Mouse (Mus musculus): ENCODE data around the gene Abcd3. TPM values are rescaled to one million over a fixed set of nuclear protein-coding genes. Genes with fewer than 3 reads are reported as not detected.
"Not testable (repeated sequence)": the region's sequence is repeated elsewhere in the genome, so short reads cannot be mapped to it uniquely, and the experiment has no call there.

Gene Abcd3
- polyA plus RNA-seq, 1 experiment, result 8.9 TPM

- DNase-seq (ENCODE audit: low read depth), result no peak
These were observed 3.8 kb upstream of the Abcd3 start for GRCm38 (mm10) chr3:121818736-121819396.

- DNase-seq (ENCODE audit: low read depth), result no peak
These were observed 590 bp upstream of the Abcd3 start for GRCm38 (mm10) chr3:121815549-121816235.

- DNase-seq (ENCODE audit: low read depth), result no peak
These were observed 663 bp downstream of the Abcd3 start for GRCm38 (mm10) chr3:121814413-121814864.

GRCm38 (mm10) chr3:121813834-121814233 lies 1.3 kb downstream of the Abcd3 start:
- DNase-seq (ENCODE audit: low read depth), result no peak

- no peak for DNase-seq (ENCODE audit: low read depth)
These were observed 6.9 kb downstream of the Abcd3 start for GRCm38 (mm10) chr3:121808246-121808645.

GRCm38 (mm10) chr3:121794214-121794613 lies 20.9 kb downstream of the Abcd3 start:
- no peak for DNase-seq (ENCODE audit: low read depth)

- no peak for DNase-seq (ENCODE audit: low read depth)
These were observed 22.9 kb downstream of the Abcd3 start for GRCm38 (mm10) chr3:121792246-121792645.

GRCm38 (mm10) chr3:121790442-121790841 lies 24.7 kb downstream of the Abcd3 start:
- DNase-seq (ENCODE audit: low read depth), result no peak

GRCm38 (mm10) chr3:121789790-121790189 lies 25.3 kb downstream of the Abcd3 start:
- DNase-seq (ENCODE audit: low read depth), result no peak

GRCm38 (mm10) chr3:121783020-121783419 lies 32.1 kb downstream of the Abcd3 start:
- DNase-seq (ENCODE audit: low read depth), result no peak

GRCm38 (mm10) chr3:121777943-121778342 lies 37.2 kb downstream of the Abcd3 start:
- no peak for DNase-seq (ENCODE audit: low read depth)

GRCm38 (mm10) chr3:121773336-121773735 lies 41.8 kb downstream of the Abcd3 start:
- not testable (repeated sequence) for DNase-seq (ENCODE audit: low read depth)

GRCm38 (mm10) chr3:121768770-121769169 lies 46.3 kb downstream of the Abcd3 start:
- no peak for DNase-seq (ENCODE audit: low read depth)

GRCm38 (mm10) chr3:121766818-121767217 lies 48.3 kb downstream of the Abcd3 start:
- no peak for DNase-seq (ENCODE audit: low read depth)

GRCm38 (mm10) chr3:121766048-121766447 lies 49.1 kb downstream of the Abcd3 start:
- DNase-seq (ENCODE audit: low read depth), result no peak

GRCm38 (mm10) chr3:121762056-121762852 lies 52.8 kb downstream of the Abcd3 start:
- DNase-seq (ENCODE audit: low read depth), result no peak

GRCm38 (mm10) chr3:121758373-121758772 lies 56.7 kb downstream of the Abcd3 start:
- no peak for DNase-seq (ENCODE audit: low read depth)

GRCm38 (mm10) chr3:121755152-121755551 lies 60.0 kb downstream of the Abcd3 start:
- no peak for DNase-seq (ENCODE audit: low read depth)

- not testable (repeated sequence) for DNase-seq (ENCODE audit: low read depth)
These were observed 60.6 kb downstream of the Abcd3 start for GRCm38 (mm10) chr3:121754319-121755090.

- not testable (repeated sequence) for DNase-seq (ENCODE audit: low read depth)
These were observed 73.8 kb downstream of the Abcd3 start for GRCm38 (mm10) chr3:121741186-121741848.

Measured in gonadal fat pad, adult 2 months (tissue).